In genomic region chr2:119024536-119025238, GRCm38 (mm10) we compare ENCODE assay signal across 9 mouse cellular contexts. TPM values are rescaled to one million over a fixed set of nuclear protein-coding genes. Genes with fewer than 3 reads are reported as not detected.
DNase-seq lines count a peak whose midpoint lies in the region; ATAC-seq and TF ChIP-seq lines count a peak whose summit lies in the region.
"Had no signal": no experiment of that assay in that cellular context is flagged by ENCODE, and none has a peak within 500 bp of the region (broad histone marks: within the 10 kb centered on the region; RNA-seq: fewer than 3 reads in every experiment).

No protein-coding gene starts in this region.

- TF ChIP-seq POLR2A in ES-Bruce4 (IDR thresholded peaks at IDR 0.05; ENCODE audit: insufficient read depth, low read length): no peak

- no peaks in the 10 kb centered on the region for H3K9me3 ChIP-seq in intestine, postnatal 0 days (ENCODE audit: control insufficient read depth)
- no peaks in the 10 kb centered on the region for H3K9me3 ChIP-seq in intestine, embryonic 16.5 days (ENCODE audit: control insufficient read depth, low read length)
- 0 out of 2 replicates have a peak, but pooled peaks cover 3% of the 10 kb centered on the region for H3K9me3 ChIP-seq in ES-Bruce4 (replicated peaks; ENCODE audit: control insufficient read depth, insufficient read depth, low read length, poor library complexity, severe bottlenecking)

- no peak overlapping the region for H3K4me2 ChIP-seq in intestine, postnatal 0 days (replicated peaks; ENCODE audit: low read depth)
- no peak overlapping the region for H3K4me2 ChIP-seq in intestine, embryonic 16.5 days (ENCODE audit: low read depth, low read length)

- H3K36me3 ChIP-seq in intestine, postnatal 0 days (ENCODE audit: control insufficient read depth, insufficient read depth): peaks cover 32% of the 10 kb centered on the region
- peaks cover 10% of the 10 kb centered on the region for H3K36me3 ChIP-seq in intestine, embryonic 16.5 days (ENCODE audit: control insufficient read depth, insufficient read depth, low read length)
- peaks cover 8% of the 10 kb centered on the region; the same call in 1 of the 2 replicates for H3K36me3 ChIP-seq in ES-Bruce4 (ENCODE audit: control insufficient read depth, insufficient read depth, low read length, poor library complexity, severe bottlenecking)

- peak; percentile 67 for TF ChIP-seq CTCF in intestine, postnatal 0 days (IDR thresholded peaks at IDR 0.05; ENCODE audit: low read depth)
- TF ChIP-seq CTCF in ES-Bruce4 (IDR thresholded peaks at IDR 0.05; ENCODE audit: low read depth, low read length): peak; percentile 22

- peak; percentile 44 for DNase-seq in 3T3-L1 (ENCODE audit: low read depth, low spot score)
- DNase-seq in adrenal gland, adult (ENCODE audit: inconsistent age in 2 of 2, low spot score in 1 of 2): no peak
- DNase-seq in adipocyte (ENCODE audit: low spot score): no peak
- no peak for DNase-seq in cerebellum, postnatal 10 days

- no peak overlapping the region for H3K9ac ChIP-seq in intestine, postnatal 0 days (ENCODE audit: low read depth, low read length)
- no peak overlapping the region for H3K9ac ChIP-seq in intestine, embryonic 16.5 days (ENCODE audit: low read depth, low read length)
- H3K9ac ChIP-seq in ES-Bruce4 (ENCODE audit: low read depth, poor library complexity, severe bottlenecking): no peak overlapping the region

- 0 out of 2 replicates have a peak, but pooled peaks cover 3% of the 10 kb centered on the region for H3K4me1 ChIP-seq in intestine, postnatal 0 days (replicated peaks; ENCODE audit: control insufficient read depth, insufficient read depth, low read length)
- H3K4me1 ChIP-seq in intestine, embryonic 16.5 days (ENCODE audit: control insufficient read depth, insufficient read depth, low read length): peaks cover 3% of the 10 kb centered on the region; the same call in 1 of the 2 replicates
- H3K4me1 ChIP-seq in ES-Bruce4 (ENCODE audit: control insufficient read depth, insufficient read depth, low read length): no peaks in the 10 kb centered on the region

- ATAC-seq in intestine, postnatal 0 days: no peak
- no peak for ATAC-seq in intestine, embryonic 16.5 days
- peak; percentile 89 for ATAC-seq in erythroid progenitor cell, adult 5-6 weeks (replicated peaks; ENCODE audit: low FRiP score, poor library complexity, severe bottlenecking)
- ATAC-seq: midbrain, embryonic 16.5 days had no signal

- no peak overlapping the region for H3K4me3 ChIP-seq in intestine, postnatal 0 days (ENCODE audit: low read depth, low read length)
- H3K4me3 ChIP-seq in intestine, embryonic 16.5 days (ENCODE audit: low read length): no peak overlapping the region
- H3K4me3 ChIP-seq in ES-Bruce4 (ENCODE audit: low read depth, low read length): no peak overlapping the region

- no peak overlapping the region for H3K27ac ChIP-seq in intestine, postnatal 0 days (ENCODE audit: low read depth, low read length)
- H3K27ac ChIP-seq in intestine, embryonic 16.5 days (ENCODE audit: low read length): no peak overlapping the region
- no peak overlapping the region for H3K27ac ChIP-seq in ES-Bruce4 (ENCODE audit: insufficient read depth, low read length)

- no peak for TF ChIP-seq EP300 in ES-Bruce4 (IDR thresholded peaks at IDR 0.05; ENCODE audit: insufficient read depth, low read depth, low read length)

- 67% methylated on average over 9 of the region's 9 CpGs for WGBS in intestine, postnatal 0 days
- WGBS in intestine, embryonic 16.5 days: 73% methylated on average over 9 of the region's 9 CpGs

- no peaks in the 10 kb centered on the region for H3K27me3 ChIP-seq in intestine, postnatal 0 days (replicated peaks; ENCODE audit: control insufficient read depth, insufficient read depth, low read length)
- H3K27me3 ChIP-seq in intestine, embryonic 16.5 days (replicated peaks; ENCODE audit: control insufficient read depth, insufficient read depth, low read length): no peaks in the 10 kb centered on the region
- no peaks in the 10 kb centered on the region for H3K27me3 ChIP-seq in ES-Bruce4 (ENCODE audit: control insufficient read depth, insufficient read depth, low read length, poor library complexity, severe bottlenecking)

RNA-seq across cellular contexts. Expression of gene Ccdc32, which starts 4.5 kb away (rescaled TPM):
- 55.9 and 59.5 TPM in 2 replicates for polyA plus RNA-seq in intestine, postnatal 0 days (2015; fragmentation: Nextera tagmentation; extraction: Ambion mirVana)
- polyA plus RNA-seq in intestine, embryonic 16.5 days (2015; fragmentation: Nextera tagmentation; extraction: Ambion mirVana): 37.6 and 39.9 TPM in 2 replicates
- 8.7 and 9.2 TPM in 2 replicates for polyA plus RNA-seq in ES-Bruce4 (2011; ENCODE audit: insufficient read depth, insufficient read length, low read depth, missing spikeins)
- total RNA-seq in erythroid progenitor cell, adult 5-6 weeks (2015; ENCODE audit: low replicate concordance): 4.6 and 7.2 TPM in 2 replicates
- total RNA-seq in erythroid progenitor cell, adult 5-6 weeks (2017; ENCODE audit: low replicate concordance): 10.1 and 12.9 TPM in 2 replicates

RNA-seq across cellular contexts. Expression of gene Rpusd2, which starts 9.9 kb away (rescaled TPM):
- polyA plus RNA-seq in intestine, postnatal 0 days (2015; fragmentation: Nextera tagmentation; extraction: Ambion mirVana): 1.2 and 1.5 TPM in 2 replicates
- 3.9 TPM in 2 replicates for polyA plus RNA-seq in intestine, embryonic 16.5 days (2015; fragmentation: Nextera tagmentation; extraction: Ambion mirVana)
- 16.2 and 16.8 TPM in 2 replicates for polyA plus RNA-seq in ES-Bruce4 (2011; ENCODE audit: insufficient read depth, insufficient read length, low read depth, missing spikeins)
- total RNA-seq in erythroid progenitor cell, adult 5-6 weeks (2015; ENCODE audit: low replicate concordance): 2.1 and 2.5 TPM in 2 replicates
- total RNA-seq in erythroid progenitor cell, adult 5-6 weeks (2017; ENCODE audit: low replicate concordance): 0.61 and 0.90 TPM in 2 replicates

RNA-seq across cellular contexts. Expression of gene Knl1, which starts 22.2 kb away (rescaled TPM):
- polyA plus RNA-seq in intestine, postnatal 0 days (2015; fragmentation: Nextera tagmentation; extraction: Ambion mirVana): 12.0 and 15.2 TPM in 2 replicates
- polyA plus RNA-seq in intestine, embryonic 16.5 days (2015; fragmentation: Nextera tagmentation; extraction: Ambion mirVana): 28.3 and 37.8 TPM in 2 replicates
- 90.2 and 96.0 TPM in 2 replicates for polyA plus RNA-seq in ES-Bruce4 (2011; ENCODE audit: insufficient read depth, insufficient read length, low read depth, missing spikeins)
- total RNA-seq in erythroid progenitor cell, adult 5-6 weeks (2015; ENCODE audit: low replicate concordance): 282 and 376 TPM in 2 replicates
- total RNA-seq in erythroid progenitor cell, adult 5-6 weeks (2017; ENCODE audit: low replicate concordance): 418 and 469 TPM in 2 replicates
